Mouse (Mus musculus): Measurements from ENCODE around the gene Nfe2l1. TPM values are rescaled to one million over a fixed set of nuclear protein-coding genes. Genes with fewer than 3 reads are reported as not detected.

Nfe2l1 gene
- polyA plus RNA-seq (2012; ENCODE audit: low replicate concordance): 61.5 and 118 TPM in 2 replicates

DNA sequence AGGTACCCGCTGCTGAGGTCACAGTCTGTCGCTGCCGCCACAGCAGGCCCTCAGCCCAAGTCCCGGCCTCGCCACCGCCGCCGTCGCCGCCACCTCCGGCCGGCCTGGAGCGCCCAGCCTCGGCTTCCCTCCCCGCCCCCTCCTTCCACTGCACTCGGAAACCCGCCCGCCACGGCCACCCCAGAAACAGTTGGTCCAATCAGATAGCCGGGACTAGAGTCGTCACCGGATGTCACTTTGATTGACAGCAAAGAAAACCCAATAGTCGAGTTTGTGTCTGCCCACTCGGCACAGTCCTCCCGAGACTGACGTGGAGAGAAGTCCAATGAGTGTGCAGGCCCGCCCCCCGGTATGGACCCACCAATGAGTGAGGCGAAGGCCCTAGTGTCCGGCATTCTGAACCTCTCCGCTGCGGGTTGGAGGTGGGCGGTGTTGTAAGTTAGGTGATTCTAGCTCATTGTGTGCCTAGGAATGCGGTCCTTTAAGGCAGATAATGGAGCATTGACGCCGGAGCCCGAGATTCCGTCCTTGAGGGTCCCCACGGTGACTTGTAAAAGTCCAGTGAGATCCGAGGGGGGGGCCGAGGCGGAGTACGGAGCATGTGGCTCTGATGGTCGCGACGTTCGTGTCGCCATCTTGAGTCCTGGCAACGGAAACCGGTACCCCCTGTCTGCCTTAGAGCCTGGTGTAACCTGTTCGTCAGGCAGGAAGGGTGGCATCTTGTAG, at the start of gene Nfe2l1:
Gene Nfe2l1, minus strand, starts transcription at position 156 of the 726 bp plus-strand sequence.

DNA sequence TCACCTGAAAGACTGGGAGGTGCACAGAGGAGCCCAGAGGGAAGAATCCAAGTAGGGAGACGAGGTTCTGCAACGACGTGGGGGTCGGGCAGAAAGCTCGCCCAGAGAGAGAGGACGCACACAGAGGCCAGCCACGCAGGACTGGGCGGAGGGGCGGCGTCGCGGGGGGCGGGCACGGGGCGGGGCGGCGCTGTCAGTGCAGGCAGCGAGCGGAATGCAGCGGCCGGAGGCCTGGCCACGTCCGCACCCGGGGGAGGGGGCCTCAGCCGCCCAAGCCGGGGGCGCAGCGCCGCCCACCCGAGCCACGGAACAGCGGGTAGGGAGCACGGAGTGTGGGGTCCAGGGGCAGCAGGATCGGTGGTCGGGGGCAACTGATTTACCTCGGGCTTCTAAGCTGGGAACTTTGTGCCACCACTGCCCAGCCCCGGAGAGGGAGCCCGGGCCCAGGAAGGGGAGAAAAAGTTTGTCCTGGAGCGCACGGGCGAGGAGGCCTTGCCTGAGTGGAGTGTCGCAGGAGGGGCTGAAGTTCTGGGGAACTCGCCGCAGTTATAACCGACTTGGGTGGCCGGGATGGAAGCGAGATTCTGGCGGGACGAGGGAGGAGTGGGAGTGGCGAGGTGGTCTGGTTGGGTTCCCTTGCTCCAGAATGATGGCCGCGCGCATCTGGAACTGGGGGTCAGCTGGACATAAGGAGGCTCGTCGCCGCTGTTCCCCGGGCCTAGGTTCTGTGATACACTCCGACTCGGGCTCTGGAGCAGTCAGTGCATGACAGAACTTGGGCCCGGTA, 20.1 kb upstream of the Nfe2l1 start, which contains the start of gene Copz2:
Gene Copz2, plus strand, starts transcription at position 190 of the 787 bp plus-strand sequence.

DNA sequence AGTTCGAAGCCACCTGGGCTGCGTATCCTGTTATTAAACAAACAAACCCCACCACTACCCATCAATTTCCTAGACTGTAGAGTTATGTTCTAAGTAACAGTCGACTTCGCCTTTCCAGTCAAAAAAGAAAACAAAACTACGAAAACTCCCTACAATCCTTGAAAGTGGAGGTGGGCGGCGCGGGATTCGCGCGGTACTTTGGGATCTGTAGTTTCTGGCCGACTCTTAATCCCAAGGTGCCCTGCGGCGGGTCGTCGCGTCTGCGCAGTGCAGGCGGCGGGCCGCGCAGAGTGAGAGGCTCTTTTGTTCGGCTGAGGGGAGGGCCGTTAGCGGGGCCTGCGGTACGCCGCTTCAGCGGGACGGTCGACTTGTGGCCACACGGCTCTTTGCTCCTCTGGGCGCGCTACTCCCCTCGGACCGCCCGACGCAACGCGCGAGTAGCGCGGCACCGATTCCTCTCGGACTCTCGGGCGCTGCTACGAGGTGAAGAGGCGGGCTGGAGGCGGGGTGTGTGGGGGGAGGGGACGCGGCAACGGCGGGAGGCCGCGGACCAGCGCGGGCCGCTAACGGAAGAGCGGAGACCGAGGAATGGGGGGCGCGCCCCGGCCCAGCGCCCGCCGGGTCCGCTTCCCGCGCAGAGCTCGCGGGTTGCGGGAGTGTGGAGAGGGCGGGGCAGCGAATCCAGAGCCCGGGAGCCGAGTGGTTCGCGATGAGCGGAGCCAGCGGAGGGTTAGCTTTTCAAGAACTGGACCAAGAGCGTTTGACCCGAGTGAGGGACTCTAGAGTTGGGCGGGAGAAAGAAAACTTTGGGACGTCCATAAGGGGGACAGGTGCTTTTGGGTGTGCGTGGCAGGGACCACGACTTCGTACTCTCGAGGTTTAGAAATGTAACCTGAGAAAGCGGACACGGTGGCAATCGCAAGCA, 40.6 kb downstream of the Nfe2l1 start, which contains the start of gene Cbx1:
Gene Cbx1, plus strand, starts transcription at position 257 of the 925 bp plus-strand sequence.

DNA sequence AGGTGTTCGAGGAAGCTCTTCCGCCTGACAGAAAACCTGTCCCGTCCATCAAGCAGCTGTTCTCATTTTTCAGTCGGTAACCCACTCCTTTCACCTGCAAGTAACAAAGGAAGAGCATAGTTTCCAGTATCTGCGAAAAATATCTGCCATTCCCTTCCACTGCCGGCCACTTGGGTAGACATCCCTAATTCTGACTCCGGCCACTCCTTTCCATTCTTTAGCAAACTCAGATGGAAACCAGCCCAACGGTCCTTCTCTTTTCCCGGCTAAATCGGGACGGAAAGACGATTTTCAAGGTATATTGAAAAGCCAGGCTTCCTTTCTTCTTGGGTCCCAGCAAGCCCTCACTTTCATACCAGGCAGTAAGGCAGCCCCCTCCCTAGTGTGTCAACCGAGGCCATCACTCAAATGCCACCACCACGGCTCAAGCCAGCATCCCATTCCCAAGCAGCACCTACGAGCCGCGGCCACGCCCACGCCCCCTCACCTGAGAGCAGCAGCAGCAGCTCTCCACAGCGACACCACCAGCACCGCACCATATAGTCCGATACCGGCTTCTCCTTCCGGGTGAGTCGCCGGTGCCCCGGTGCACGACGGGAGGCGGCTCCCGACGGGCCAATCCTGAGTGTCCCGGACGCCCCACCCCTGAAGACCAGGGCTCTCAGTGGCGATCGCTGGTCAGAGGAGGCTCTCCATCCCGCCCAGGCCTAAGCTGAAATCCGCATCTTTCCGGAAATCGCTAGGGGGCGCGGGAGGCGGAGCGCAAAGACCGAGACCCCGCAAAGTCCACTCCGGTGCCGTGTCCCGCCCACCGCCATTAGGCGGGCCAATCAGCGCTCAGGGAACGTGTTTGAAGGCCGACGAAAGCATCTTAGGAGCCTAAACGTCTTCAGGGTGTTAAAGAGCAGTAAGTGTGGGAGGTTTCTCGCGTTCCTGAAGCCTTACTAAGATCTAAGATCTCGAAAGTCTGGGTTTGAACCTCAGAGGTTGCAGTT, 52.5 kb downstream of the Nfe2l1 start, which contains the start of gene Snx11:
Gene Snx11, minus strand, starts transcription at position 592 of the 995 bp plus-strand sequence.

Other genes starting within 250 kb of the Nfe2l1 start
- gene Snx11, start 52.4 kb downstream of the Nfe2l1 start, polyA plus RNA-seq (2012; ENCODE audit: low replicate concordance): 26.7 and 30.3 TPM in 2 replicates
- gene Cbx1, start 40.8 kb downstream of the Nfe2l1 start, polyA plus RNA-seq (2012; ENCODE audit: low replicate concordance): 40.1 and 47.2 TPM in 2 replicates
- gene Copz2, start 19.9 kb upstream of the Nfe2l1 start, polyA plus RNA-seq (2012; ENCODE audit: low replicate concordance): 3.0 and 7.8 TPM in 2 replicates
- gene Cdk5rap3, start 86.5 kb upstream of the Nfe2l1 start, polyA plus RNA-seq (2012; ENCODE audit: low replicate concordance): 34.3 and 41.3 TPM in 2 replicates
- gene Prr15l, start 98.1 kb upstream of the Nfe2l1 start, polyA plus RNA-seq (2012; ENCODE audit: low replicate concordance): not detected in 2 replicates
- 9.4 and 20.6 TPM in 2 replicates for gene Pnpo, start 114.0 kb upstream of the Nfe2l1 start, polyA plus RNA-seq (2012; ENCODE audit: low replicate concordance)
- 83.9 and 145 TPM in 2 replicates for gene Sp2, start 153.0 kb upstream of the Nfe2l1 start, polyA plus RNA-seq (2012; ENCODE audit: low replicate concordance)
- gene Sp6, start 183.4 kb upstream of the Nfe2l1 start, polyA plus RNA-seq (2012; ENCODE audit: low replicate concordance): 2.3 and 5.2 TPM in 2 replicates
- gene Scrn2, start 200.0 kb upstream of the Nfe2l1 start, polyA plus RNA-seq (2012; ENCODE audit: low replicate concordance): 17.6 and 19.0 TPM in 2 replicates
- not detected in 2 replicates for gene Lrrc46, start 211.4 kb upstream of the Nfe2l1 start, polyA plus RNA-seq (2012; ENCODE audit: low replicate concordance)
- 39.2 and 57.7 TPM in 2 replicates for gene Mrpl10, start 211.6 kb upstream of the Nfe2l1 start, polyA plus RNA-seq (2012; ENCODE audit: low replicate concordance)
- 27.4 and 36.0 TPM in 2 replicates for gene Osbpl7, start 220.7 kb upstream of the Nfe2l1 start, polyA plus RNA-seq (2012; ENCODE audit: low replicate concordance)